Mouse (Mus musculus) limb, embryonic 11.5 days (tissue): ENCODE results near the gene Gm20696. TPM values are rescaled to one million over a fixed set of nuclear protein-coding genes. Genes with fewer than 3 reads are reported as not detected.

ENCODE experiments used
- ATAC-seq: fragments of 200-750 bp; cut with Nextera tagmentation; 2 replicates; pipeline ENCODE4 v1.8.0; 2017; ENCODE audit warnings: low read depth; ENCODE audit not compliant: insufficient number of reproducible peaks, low FRiP score, low TSS enrichment
- DNase-seq: peaks from one replicate; pipeline ENCODE4 v3.0.0-alpha.2; 2015; ENCODE audit warnings: low spot score
- H3K27ac ChIP-seq: fragments of 300-500 bp; sonication (generic); replicated peaks from 2 replicates; pipeline ENCODE4 v1.5.1; 2014; ENCODE audit warnings: low read depth, mild to moderate bottlenecking, low read length
- H3K27me3 ChIP-seq: fragments of 300-500 bp; sonication (generic); 2 replicates; pipeline ENCODE4 v1.6.1; 2014; ENCODE audit warnings: mild to moderate bottlenecking, low read length, mixed read lengths; ENCODE audit not compliant: control insufficient read depth, insufficient read depth
- H3K36me3 ChIP-seq: fragments of 300-500 bp; sonication (generic); 2 replicates; pipeline ENCODE4 v1.6.1; 2014; ENCODE audit warnings: mild to moderate bottlenecking, low read length, moderate library complexity, mixed read lengths; ENCODE audit not compliant: control insufficient read depth, insufficient read depth
- H3K4me1 ChIP-seq: fragments of 300-500 bp; sonication (generic); 2 replicates; pipeline ENCODE4 v1.6.1; 2014; ENCODE audit warnings: low read length, mixed read lengths; ENCODE audit not compliant: control insufficient read depth, insufficient read depth
- H3K4me2 ChIP-seq: fragments of 300-500 bp; sonication (generic); 2 replicates; pipeline ENCODE4 v1.6.1; 2014; ENCODE audit warnings: low read depth, mild to moderate bottlenecking, moderate library complexity; ENCODE audit not compliant: severe bottlenecking
- H3K4me3 ChIP-seq: fragments of 300-500 bp; sonication (generic); 2 replicates; pipeline ENCODE4 v1.5.1; 2014; ENCODE audit warnings: low read depth, low read length
- H3K9ac ChIP-seq: fragments of 300-500 bp; sonication (generic); 2 replicates; pipeline ENCODE4 v1.6.1; 2014; ENCODE audit warnings: mild to moderate bottlenecking, low read length
- H3K9me3 ChIP-seq: fragments of 300-500 bp; sonication (generic); 2 replicates; pipeline ENCODE4 v1.6.1; 2016; ENCODE audit warnings: low read length; ENCODE audit not compliant: control insufficient read depth
- WGBS: fragments of 180-500 bp; shearing (Covaris S2); extraction: QIAGEN DNeasy Blood & Tissue Kit; methylation state at CpG from one replicate; pipeline ENCODE4 v1.1.7; 2014; 5-methylcytosine and 5-hydroxymethylcytosine counted together
- polyA plus RNA-seq: library from polyadenylated mRNA; unstranded; fragments of >200 nt; fragmentation: Nextera tagmentation; extraction: Ambion mirVana; gene quantifications from 2 replicates; pipeline ENCODE4 v1.2.1, GENCODE M21; 2014

The Gm20696 gene
- polyA plus RNA-seq, 1 experiment from 2014 or later = 4.0 TPM

DNA sequence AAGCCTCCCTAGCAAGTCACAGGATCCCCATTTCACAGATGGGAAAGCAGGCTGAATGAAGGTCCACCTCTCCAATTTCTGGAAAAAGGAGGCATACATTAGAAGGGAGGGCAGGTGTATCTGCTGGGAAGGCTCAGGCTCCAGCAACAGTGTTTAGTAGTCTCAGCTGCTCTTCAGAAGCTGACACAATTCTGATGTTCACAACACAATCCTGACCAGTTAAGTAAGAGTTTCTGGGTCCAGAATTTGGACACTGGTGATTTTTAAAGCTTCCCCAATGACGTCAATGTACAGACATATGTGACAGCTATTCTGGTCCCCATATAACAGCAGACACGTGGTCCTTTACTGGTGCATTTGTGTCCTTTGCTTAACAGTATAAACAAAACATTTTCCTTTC is 313.2 kb downstream of the Gm20696 start:
- no peak overlapping the region for H3K4me2 ChIP-seq
- H3K4me1 ChIP-seq = no peaks in the 10 kb centered on the region
- no peaks in the 10 kb centered on the region for H3K9me3 ChIP-seq
- no peak overlapping the region for H3K9ac ChIP-seq
- ATAC-seq (no peak), DNase-seq (no peak)
- no peak overlapping the region for H3K4me3 ChIP-seq
- no peak overlapping the region for H3K27ac ChIP-seq
- H3K27me3 ChIP-seq = no peaks in the 10 kb centered on the region
- H3K36me3 ChIP-seq = no peaks in the 10 kb centered on the region
- whole genome bisulfite sequencing = 83% methylated on average over 2 of the region's 2 CpGs

DNA sequence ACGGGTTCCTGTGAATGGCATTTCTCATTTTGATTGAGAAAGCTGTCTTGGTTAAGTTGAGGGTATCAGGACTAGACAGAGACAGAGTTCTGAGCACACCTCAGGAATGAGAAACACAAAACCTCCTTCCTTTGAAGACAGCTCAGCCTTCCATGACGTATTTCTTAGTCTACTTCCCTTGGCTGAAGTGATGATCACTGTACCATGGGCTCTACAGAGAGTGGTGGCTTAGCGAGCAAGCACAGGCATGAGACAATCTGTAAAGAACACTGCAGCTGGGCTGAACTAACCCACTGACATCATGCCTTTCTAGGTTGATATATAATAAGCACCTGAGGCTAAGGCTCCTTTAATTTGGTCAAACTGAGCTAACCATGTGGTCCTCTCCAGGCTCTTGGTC is 316.0 kb downstream of the Gm20696 start:
- Histone ChIP-seq H3K4me3 (no peak overlapping the region), H3K9me3 (no peaks in the 10 kb centered on the region), H3K27ac (no peak overlapping the region), H3K9ac (no peak overlapping the region), H3K4me2 (no peak overlapping the region), H3K4me1 (no peaks in the 10 kb centered on the region), H3K27me3 (no peaks in the 10 kb centered on the region), H3K36me3 (no peaks in the 10 kb centered on the region)
- DNase-seq (no peak), ATAC-seq (no peak)
- WGBS = 40% methylated on average over 3 of the region's 3 CpGs

DNA sequence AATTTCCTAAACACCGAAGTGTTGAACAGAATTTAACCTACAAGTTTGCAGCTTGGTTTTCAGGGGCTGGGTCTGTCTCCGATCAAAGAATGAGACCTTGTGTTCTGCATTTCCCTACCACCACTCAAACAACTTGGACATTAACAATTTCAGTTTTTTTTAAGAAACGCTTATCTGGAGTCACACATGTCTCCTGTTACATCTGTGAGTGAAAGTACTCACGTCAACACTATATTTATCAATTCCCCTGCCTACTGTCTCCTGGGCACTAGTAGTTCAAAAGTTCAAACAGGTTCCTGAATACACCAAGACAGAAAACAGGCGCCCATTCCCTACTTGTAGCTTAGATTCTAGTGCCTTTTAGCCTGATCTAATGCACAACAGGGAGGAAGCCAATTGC is 316.4 kb downstream of the Gm20696 start:
- DNase-seq (no peak), ATAC-seq (no peak)
- H3K36me3 ChIP-seq = no peaks in the 10 kb centered on the region
- no peak overlapping the region for H3K4me2 ChIP-seq
- H3K9me3 ChIP-seq = no peaks in the 10 kb centered on the region
- H3K27me3 ChIP-seq = no peaks in the 10 kb centered on the region
- 32% methylated on average over 5 of the region's 5 CpGs for WGBS
- no peaks in the 10 kb centered on the region for H3K4me1 ChIP-seq
- no peak overlapping the region for H3K9ac ChIP-seq
- H3K4me3 ChIP-seq = no peak overlapping the region
- no peak overlapping the region for H3K27ac ChIP-seq

DNA sequence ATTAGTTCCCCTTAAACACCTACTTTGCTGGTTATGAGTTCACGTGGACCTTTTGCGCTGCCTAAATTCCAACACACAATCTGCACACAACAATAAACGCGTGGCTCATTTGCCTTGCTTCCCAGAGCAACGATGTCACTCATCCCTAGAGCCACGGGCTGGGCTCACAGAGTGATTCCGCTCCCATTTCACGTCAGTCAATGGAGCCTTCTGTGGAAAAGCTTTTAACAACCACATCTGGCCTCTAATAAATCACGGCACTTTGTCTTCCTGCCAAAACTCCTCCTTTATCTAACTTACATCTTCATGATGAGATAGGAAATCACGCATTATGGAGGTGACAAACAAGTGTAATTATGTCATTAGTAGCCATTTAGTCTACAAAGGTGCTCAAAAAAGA is 318.8 kb downstream of the Gm20696 start:
- Histone ChIP-seq H3K9me3 (no peaks in the 10 kb centered on the region), H3K27ac (no peak overlapping the region), H3K4me1 (no peaks in the 10 kb centered on the region), H3K4me2 (no peak overlapping the region), H3K9ac (no peak overlapping the region), H3K4me3 (no peak overlapping the region), H3K36me3 (no peaks in the 10 kb centered on the region), H3K27me3 (no peaks in the 10 kb centered on the region)
- 47% methylated on average over 10 of the region's 10 CpGs for WGBS
- no peak for ATAC-seq
- DNase-seq = no peak

- Histone ChIP-seq H3K27me3 (no peaks in the 10 kb centered on the region), H3K4me1 (no peaks in the 10 kb centered on the region), H3K4me3 (no peak overlapping the region), H3K9ac (no peak overlapping the region), H3K36me3 (no peaks in the 10 kb centered on the region), H3K4me2 (no peak overlapping the region), H3K27ac (no peak overlapping the region), H3K9me3 (no peaks in the 10 kb centered on the region)
- WGBS = 95% methylated on average over 7 of the region's 7 CpGs
- DNase-seq (no peak), ATAC-seq (no peak)
Measured at GRCm38 (mm10) chr6:99344966-99345365, 321.6 kb downstream of the Gm20696 start.

GRCm38 (mm10) chr6:99344357-99344756 is 322.2 kb downstream of the Gm20696 start:
- H3K9ac ChIP-seq = no peak overlapping the region
- ATAC-seq = no peak
- WGBS = 87% methylated on average over 3 of the region's 3 CpGs

GRCm38 (mm10) chr6:99343815-99344214 is 322.8 kb downstream of the Gm20696 start:
- Histone ChIP-seq H3K9me3 (no peaks in the 10 kb centered on the region), H3K4me1 (peaks cover 7% of the 10 kb centered on the region), H3K36me3 (no peaks in the 10 kb centered on the region), H3K4me2 (no peak overlapping the region), H3K27ac (no peak overlapping the region), H3K4me3 (no peak overlapping the region), H3K27me3 (no peaks in the 10 kb centered on the region), H3K9ac (no peak overlapping the region)
- DNase-seq = no peak
- WGBS = 88% methylated on average over 3 of the region's 3 CpGs
- no peak for ATAC-seq

More at GRCm38 (mm10) chr6:99344357-99344756, 322.2 kb downstream of the Gm20696 start:
- Histone ChIP-seq H3K27me3 (no peaks in the 10 kb centered on the region), H3K27ac (no peak overlapping the region), H3K4me3 (no peak overlapping the region), H3K4me1 (peaks cover 3% of the 10 kb centered on the region), H3K9me3 (no peaks in the 10 kb centered on the region), H3K4me2 (no peak overlapping the region), H3K36me3 (no peaks in the 10 kb centered on the region)
- no peak for DNase-seq

GRCm38 (mm10) chr6:99342416-99342815 is 324.2 kb downstream of the Gm20696 start:
- Histone ChIP-seq H3K9me3 (no peaks in the 10 kb centered on the region), H3K4me2 (no peak overlapping the region), H3K9ac (no peak overlapping the region), H3K4me3 (no peak overlapping the region), H3K4me1 (peaks cover 13% of the 10 kb centered on the region), H3K36me3 (no peaks in the 10 kb centered on the region), H3K27me3 (peaks cover 2% of the 10 kb centered on the region; the same call in 1 of the 2 replicates), H3K27ac (no peak overlapping the region)
- no peak for ATAC-seq
- 96% methylated on average over 3 of the region's 3 CpGs for WGBS
- no peak for DNase-seq

DNA sequence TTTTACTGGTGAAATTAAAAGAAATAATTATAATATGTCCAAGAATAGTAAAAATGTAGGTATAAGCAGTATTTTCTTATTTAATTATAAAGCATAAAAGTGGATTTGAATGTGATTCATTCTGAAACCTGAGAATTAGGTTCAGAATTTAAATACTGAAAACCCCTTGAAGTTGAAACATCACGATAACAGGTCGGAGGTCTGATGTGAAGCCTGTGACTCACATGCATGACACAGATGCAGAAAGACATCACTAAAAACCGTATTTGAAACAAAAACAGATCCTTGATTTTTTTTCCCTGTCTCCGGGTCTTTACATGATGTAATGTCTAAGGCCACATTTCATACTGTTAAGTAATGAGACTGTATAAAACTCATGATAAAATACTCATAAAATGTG is 325.7 kb downstream of the Gm20696 start:
- no peak for DNase-seq
- Histone ChIP-seq H3K4me2 (no peak overlapping the region), H3K4me1 (peaks cover 15% of the 10 kb centered on the region), H3K4me3 (no peak overlapping the region), H3K9ac (no peak overlapping the region), H3K27me3 (peaks cover 2% of the 10 kb centered on the region; the same call in 1 of the 2 replicates), H3K36me3 (no peaks in the 10 kb centered on the region), H3K9me3 (no peaks in the 10 kb centered on the region), H3K27ac (no peak overlapping the region)
- 87% methylated on average over 4 of the region's 4 CpGs for WGBS
- ATAC-seq = no peak
